Mouse (Mus musculus) mesoderm, embryonic 11.5 days (tissue): Measurements from ENCODE around the gene Ints5.
"Not testable (repeated sequence)": the region's sequence is repeated elsewhere in the genome, so short reads cannot be mapped to it uniquely, and the experiment has no call there.

Source experiments
- DNase-seq: peaks from one replicate; pipeline ENCODE4 v3.0.0-alpha.2; 2012; ENCODE audit warnings: low read depth, low spot score

Gene Ints5

GRCm38 (mm10) chr19:8892829-8893766 lies at the start of gene Ints5:
Ints5 (plus strand) TSS chr19:8893005.
- peak; percentile 87 for DNase-seq

GRCm38 (mm10) chr19:8844371-8845129 lies 48.3 kb upstream of the Ints5 start:
- DNase-seq: peak; percentile 79

GRCm38 (mm10) chr19:8848356-8848755 lies 44.4 kb upstream of the Ints5 start:
- no peak for DNase-seq

GRCm38 (mm10) chr19:8850402-8850901 lies 42.4 kb upstream of the Ints5 start, which contains the start of gene Lrrn4cl:
Lrrn4cl (plus strand) TSS chr19:8850768.
- DNase-seq: peak; percentile 66

- no peak for DNase-seq
Measured at GRCm38 (mm10) chr19:8851639-8852038, 41.2 kb upstream of the Ints5 start.

- DNase-seq: no peak
Measured at GRCm38 (mm10) chr19:8852236-8852928, 40.4 kb upstream of the Ints5 start.

GRCm38 (mm10) chr19:8853117-8853516 lies 39.7 kb upstream of the Ints5 start:
- DNase-seq: no peak

GRCm38 (mm10) chr19:8857689-8858088 lies 35.1 kb upstream of the Ints5 start:
- DNase-seq: no peak

- DNase-seq: no peak
Measured at GRCm38 (mm10) chr19:8859018-8859417, 33.8 kb upstream of the Ints5 start.

GRCm38 (mm10) chr19:8864265-8864664 lies 28.5 kb upstream of the Ints5 start:
- no peak for DNase-seq

- DNase-seq: not testable (repeated sequence)
Measured at GRCm38 (mm10) chr19:8870381-8870780, 22.4 kb upstream of the Ints5 start.

GRCm38 (mm10) chr19:8870838-8871237 lies 22.0 kb upstream of the Ints5 start:
- DNase-seq: no peak

- DNase-seq: peak; percentile 96
Measured at GRCm38 (mm10) chr19:8871267-8872186, 21.3 kb upstream of the Ints5 start, which contains the start of gene Ubxn1. Ubxn1 (plus strand) TSS chr19:8871496.

GRCm38 (mm10) chr19:8872266-8872840 lies 20.5 kb upstream of the Ints5 start:
- no peak for DNase-seq

- DNase-seq: no peak
Measured at GRCm38 (mm10) chr19:8875031-8875430, 17.8 kb upstream of the Ints5 start.

- DNase-seq: peak; percentile 82
Measured at GRCm38 (mm10) chr19:8880311-8881033, 12.3 kb upstream of the Ints5 start, which contains the start of gene Uqcc3. Uqcc3 (minus strand) TSS chr19:8880923.

- DNase-seq: no peak
Measured at GRCm38 (mm10) chr19:8881034-8881392, 11.8 kb upstream of the Ints5 start.

GRCm38 (mm10) chr19:8883616-8884015 lies 9.2 kb upstream of the Ints5 start, which contains the start of the genes Lbhd1 and Gm49403:
Lbhd1 (plus strand) TSS chr19:8883732.
Gm49403 (plus strand) TSS chr19:8883930.
- DNase-seq: no peak

GRCm38 (mm10) chr19:8886916-8887584 lies 5.8 kb upstream of the Ints5 start:
- no peak for DNase-seq
